Mouse (Mus musculus) regulatory T cell (primary cell): ENCODE data around the gene BC049730.
"Not testable (repeated sequence)": the region's sequence is repeated elsewhere in the genome, so short reads cannot be mapped to it uniquely, and the experiment has no call there.

ENCODE experiments used
- in situ Hi-C: fragments of 300-600 bp; cut with MboI, MseI; formaldehyde crosslinking; loops from one replicate; pipeline ENCODE4 v1.15.1; 2025; ENCODE audit warnings: high pct_unique_total_duplicates

Gene BC049730

DNA sequence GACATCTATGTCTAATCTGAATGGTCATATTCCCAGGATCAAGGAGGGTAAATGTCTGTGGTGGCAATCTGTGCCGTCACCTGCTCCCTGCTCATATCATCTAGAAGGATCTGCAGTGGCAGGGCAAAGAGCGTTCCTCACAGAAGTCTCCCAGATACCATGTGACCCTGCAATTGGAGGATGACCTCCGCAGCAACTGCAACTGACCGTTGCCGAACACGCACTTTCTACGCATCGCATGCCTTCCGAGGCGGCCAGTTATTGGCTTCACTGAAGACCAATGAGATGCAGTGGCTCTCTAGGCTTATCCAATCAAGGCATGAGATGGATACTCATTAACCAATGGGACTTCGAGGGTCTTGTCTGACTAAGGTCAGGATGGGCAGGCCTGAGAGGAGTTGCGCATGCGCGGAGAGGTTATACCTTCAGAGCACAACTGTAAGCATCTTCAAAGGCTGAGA is at the start of gene BC049730:
BC049730 (plus strand) TSS at position 411 of the 461 bp plus-strand sequence.
- in situ Hi-C loops, result no loop called here

DNA sequence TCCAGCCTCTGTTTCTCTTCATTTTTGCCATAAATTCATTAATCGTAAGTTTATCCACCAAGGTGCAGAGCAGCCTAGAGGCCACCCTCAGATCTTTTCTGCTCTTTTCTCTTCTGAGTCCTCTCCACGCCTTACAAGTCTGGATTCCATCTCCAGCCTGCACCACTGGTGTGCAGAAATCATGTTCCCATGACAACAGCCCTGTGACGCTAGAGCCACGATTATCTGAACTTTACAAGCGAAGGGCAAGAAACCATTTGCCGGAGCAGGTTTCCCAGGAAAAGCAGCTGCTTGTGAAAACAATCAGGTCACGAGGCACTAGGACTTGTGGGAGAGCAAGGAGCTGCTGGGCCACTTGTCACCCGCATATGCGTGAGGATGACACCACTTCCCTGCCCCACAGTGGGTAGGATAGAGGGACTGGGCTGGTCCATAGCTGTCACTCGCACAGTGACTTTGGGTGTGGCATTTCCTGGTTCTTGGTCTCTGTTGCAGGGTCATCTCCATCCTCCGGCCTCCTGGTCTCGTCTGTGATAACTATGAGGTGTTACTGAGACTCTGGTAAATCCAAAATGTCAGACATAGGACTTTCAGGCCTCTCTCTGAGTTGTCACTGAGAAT is 49.2 kb upstream of the BC049730 start:
- in situ Hi-C loops, result no loop called here

GRCm38 (mm10) chr7:24661118-24661904 is 47.7 kb upstream of the BC049730 start:
- in situ Hi-C loops, result no loop called here

GRCm38 (mm10) chr7:24662575-24662974 is 46.5 kb upstream of the BC049730 start:
- in situ Hi-C loops, result no loop called here

DNA sequence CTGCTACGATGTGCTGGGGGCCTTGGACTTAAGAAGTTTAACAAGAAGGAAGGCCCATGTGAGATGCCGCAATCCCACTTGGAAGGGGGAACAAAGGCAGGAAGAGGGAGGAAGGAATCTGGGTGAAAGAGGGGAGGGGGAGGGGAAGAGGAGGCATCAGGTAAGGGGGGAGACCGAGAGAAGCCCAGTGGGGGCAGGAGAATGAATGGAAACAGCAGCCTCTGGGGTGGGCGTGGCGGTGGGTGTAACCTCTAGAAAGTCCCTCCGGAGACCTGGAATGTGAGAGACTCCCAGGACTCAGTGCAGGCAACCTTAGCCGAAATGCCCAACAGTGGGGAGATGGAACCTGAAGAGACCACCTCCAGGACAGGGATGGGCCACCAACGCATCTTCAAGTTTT is 44.7 kb upstream of the BC049730 start:
- in situ Hi-C loops, result no loop called here

DNA sequence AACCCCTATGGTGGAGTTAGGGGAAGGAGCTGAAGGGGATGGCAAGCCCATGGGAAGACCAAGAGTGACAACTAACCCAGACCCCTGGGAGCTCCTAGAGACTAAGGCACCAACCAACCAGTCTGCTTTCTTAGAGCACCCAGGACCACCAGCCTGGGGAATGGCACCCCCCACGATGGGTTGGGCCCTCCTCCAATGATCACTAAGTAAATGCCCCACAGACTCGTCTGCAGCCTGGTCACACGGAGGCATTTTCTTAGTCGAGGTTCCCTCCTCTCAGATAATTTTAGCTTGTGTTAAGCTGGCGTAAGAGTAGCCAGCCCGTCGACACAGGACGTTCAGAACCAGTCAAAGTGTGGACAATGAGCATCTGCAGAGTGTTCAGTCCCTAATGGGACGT is 44.1 kb upstream of the BC049730 start:
- in situ Hi-C loops, result no loop called here

DNA sequence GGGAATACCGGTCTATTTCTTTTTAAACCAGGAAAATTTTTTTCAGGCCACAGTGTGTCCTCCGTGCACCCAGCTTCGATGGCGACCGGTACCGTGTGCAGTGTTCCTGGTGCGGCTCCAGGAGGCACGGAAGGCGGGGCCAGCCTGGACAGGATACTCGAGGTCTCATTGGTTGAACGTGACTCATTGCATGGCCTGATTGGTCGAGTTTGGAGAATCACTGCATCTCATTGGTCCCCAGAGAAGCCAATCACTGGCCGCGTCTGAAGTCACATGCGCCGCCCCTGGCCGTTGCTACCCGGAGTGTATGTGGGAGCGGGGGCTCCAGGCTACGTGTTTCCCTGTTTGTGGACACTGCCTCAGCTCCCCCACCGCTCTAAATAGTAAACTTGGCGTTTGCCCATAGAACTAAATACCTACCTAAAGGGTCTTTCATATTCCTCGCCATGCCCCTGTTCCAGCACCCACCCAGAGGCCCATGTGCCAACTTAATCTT is 37.0 kb upstream of the BC049730 start:
- in situ Hi-C loops, result no loop called here

GRCm38 (mm10) chr7:24676575-24676974 is 32.5 kb upstream of the BC049730 start, which contains the start of gene Tex101:
TSS of gene Tex101 (minus strand) at chr7:24676675.
- in situ Hi-C loops, result no loop called here

DNA sequence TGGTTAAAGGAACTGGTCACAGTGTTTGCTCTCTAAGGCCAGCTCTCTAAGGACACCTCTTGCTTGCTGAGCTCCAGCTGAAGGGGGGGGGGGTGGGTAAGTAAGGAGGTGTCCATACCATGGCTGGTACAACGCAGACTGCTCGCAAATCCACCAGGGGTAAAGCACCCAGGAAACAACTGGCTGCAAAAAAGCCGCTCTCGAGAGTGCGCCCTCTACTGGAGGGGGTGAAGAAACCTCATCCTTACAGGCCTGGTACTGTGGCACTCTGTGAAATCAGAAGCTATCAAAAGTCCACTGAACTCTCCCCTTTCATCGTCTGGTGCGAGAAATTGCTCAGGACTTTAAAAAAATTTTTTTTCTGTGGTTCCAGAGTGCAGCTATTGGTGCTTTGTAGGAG is 24.9 kb upstream of the BC049730 start:
- in situ Hi-C loops, result not testable (repeated sequence)

- in situ Hi-C loops, result loop anchor here (5.0 kb wide), 1 partner anchor 40 kb away; the partner anchor contains the start of gene Gm4763
Measured at GRCm38 (mm10) chr7:24687519-24687918, 21.5 kb upstream of the BC049730 start.

DNA sequence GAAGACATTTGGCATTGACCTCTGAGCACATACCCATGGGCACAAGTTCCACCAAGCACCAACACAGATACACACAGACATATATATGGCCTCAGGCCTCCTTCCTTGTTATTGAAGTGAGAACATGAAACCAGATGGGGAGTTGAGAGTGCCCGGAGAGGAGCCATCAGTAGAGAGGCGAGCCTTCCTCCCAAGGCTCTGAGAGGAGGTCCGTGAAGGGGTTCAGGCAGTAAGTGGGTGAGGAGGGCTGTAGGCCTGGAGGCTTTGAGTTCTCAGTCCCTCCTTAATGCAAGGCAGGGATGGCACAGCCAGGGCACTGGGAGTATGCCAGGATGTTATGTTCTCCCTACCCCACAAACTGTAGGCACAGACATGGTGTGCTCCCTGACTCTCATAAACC is 16.3 kb upstream of the BC049730 start:
- in situ Hi-C loops, result loop anchor here (5.0 kb wide), 1 partner anchor 55 kb away; no protein-coding TSS in a partner anchor

GRCm38 (mm10) chr7:24697891-24698290 is 11.2 kb upstream of the BC049730 start:
- in situ Hi-C loops, result not testable (repeated sequence)

- in situ Hi-C loops, result not testable (repeated sequence)
Measured at GRCm38 (mm10) chr7:24702841-24703240, 6.2 kb upstream of the BC049730 start.

GRCm38 (mm10) chr7:24715039-24715438 is 6.0 kb downstream of the BC049730 start:
- in situ Hi-C loops, result loop anchor here (5.0 kb wide), 1 partner anchor 67 kb away; no protein-coding TSS in a partner anchor

DNA sequence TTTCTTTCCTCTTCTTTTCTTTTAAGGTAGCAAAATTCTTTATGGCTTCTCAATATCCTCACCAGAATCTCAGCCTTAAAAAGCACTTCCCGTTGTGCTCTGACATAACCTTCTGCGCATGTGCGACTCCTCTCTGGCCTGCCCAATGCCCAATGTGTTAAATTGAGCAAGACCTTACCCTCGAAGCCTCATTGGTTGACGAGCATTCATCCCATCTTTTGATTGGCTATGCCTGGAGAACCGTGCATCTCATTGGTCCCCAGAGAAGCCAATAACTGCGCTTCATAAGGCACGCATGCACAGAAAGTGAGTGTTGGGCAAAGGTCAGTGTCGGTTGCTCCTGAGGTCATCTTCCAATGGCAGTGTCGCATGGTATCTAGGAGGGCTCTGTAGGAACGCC is 17.8 kb downstream of the BC049730 start, which contains the start of gene Gm4763:
Gm4763 (minus strand) TSS at position 101 of the 400 bp plus-strand sequence.
- in situ Hi-C loops, result loop anchor here (5.0 kb wide), 1 partner anchor 40 kb away; no protein-coding TSS in a partner anchor

DNA sequence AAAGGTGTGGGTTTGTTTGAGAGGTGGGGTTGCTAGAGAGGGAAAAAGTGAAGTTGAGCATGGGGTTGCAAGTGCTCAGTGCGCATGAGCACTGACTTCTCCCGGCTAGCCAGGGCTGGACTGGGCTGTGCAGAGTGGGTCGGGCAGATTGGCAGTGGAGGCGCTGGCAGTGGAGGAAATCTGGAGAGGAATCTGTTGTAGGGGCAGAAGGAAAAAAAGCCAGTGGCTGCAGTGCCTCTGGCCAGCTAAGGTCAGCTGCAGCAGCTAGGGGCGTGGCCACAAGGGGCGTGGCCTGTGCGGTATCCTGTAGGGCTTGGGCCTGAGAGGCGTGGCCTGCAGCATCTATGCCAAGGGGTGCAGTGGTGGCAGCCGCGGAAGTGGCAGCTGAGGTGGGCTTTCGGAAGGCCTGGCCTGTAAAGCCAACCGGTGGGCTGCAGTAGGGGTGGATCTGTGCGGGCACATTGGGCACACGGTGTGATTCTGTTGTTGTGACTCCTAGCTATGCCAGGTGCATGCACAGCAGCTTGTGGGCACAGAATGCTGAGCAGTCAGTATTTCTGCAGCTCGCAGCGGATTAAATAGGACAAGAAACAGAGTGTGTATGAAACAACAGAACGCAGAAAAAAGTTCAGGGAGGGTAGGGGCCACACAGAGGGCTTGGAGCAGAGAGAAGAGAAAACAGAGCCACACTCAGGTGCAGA is 27.1 kb downstream of the BC049730 start:
- in situ Hi-C loops, result no loop called here

DNA sequence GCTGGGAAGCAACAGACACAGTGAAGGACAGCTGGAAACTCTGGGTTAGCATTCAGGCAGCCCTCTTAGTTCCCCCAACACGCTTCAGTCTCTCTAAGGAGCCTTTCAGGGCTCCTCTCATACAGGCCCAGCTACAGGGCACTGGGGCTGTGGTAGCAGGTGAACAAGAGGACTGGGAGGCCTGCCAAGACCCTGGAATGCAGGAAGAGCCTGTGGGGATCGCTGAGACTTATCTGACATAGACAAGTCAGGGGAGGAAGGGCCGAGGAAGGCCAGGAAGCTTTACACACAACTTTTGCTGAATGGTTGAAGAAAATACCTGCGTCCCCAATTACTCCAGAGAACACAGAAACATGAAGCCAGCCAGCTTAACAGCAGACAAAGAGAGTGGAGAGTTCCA is 41.7 kb downstream of the BC049730 start:
- in situ Hi-C loops, result loop anchor here (10.0 kb wide), 1 partner anchor 396 kb away; no protein-coding TSS in a partner anchor

- in situ Hi-C loops, result loop anchor here (10.0 kb wide), 1 partner anchor 397 kb away; no protein-coding TSS in a partner anchor
Measured at GRCm38 (mm10) chr7:24751610-24752009, 42.6 kb downstream of the BC049730 start.

DNA sequence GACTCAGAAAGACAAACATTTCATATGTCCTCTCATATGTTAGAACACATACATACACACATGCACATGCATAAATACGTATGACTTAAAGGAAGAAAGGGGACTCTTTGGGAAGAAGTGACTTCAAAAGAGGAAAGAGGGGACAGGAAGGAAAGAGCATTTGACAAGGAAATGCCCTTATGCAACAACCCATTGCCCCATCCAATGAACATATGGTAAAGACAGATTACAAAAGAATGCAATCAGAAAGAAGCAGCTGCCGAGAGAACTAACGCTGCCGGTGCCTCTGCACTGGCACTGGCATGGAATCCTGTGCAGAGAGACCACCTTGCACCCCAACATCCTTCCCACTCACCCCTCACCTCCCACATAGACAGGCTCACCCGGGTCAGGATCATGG is 44.4 kb downstream of the BC049730 start:
- in situ Hi-C loops, result loop anchor here (10.0 kb wide), 1 partner anchor 399 kb away; no protein-coding TSS in a partner anchor

GRCm38 (mm10) chr7:24758520-24758919 is 49.5 kb downstream of the BC049730 start:
- in situ Hi-C loops, result loop anchor here (10.0 kb wide), 1 partner anchor 404 kb away; no protein-coding TSS in a partner anchor

DNA sequence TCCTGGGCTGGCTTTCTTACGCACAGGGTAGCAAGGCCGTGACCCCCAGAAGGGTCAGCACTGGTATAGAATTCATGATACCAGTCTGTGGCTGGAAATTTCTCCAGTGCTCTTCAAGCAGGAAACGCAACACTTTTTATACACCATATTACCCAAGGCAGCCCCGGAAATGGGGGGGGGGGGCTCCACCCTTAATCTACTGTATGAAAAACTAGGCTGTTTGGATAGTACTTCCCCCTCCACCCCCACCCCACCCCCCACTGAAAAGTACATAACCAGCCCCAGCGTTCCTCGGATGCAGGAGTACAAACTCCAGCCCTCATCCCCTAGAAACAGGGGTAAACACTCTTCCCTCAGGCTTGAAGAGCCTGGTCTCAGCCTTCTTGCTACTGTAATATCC is 51.2 kb downstream of the BC049730 start, which contains the start of gene Cd177:
Cd177 (minus strand) TSS at position 101 of the 400 bp plus-strand sequence.
- in situ Hi-C loops, result no loop called here
